Mouse (Mus musculus): ENCODE data around the gene Arid1b. TPM values are rescaled to one million over a fixed set of nuclear protein-coding genes. Genes with fewer than 3 reads are reported as not detected.

Arid1b gene
- total RNA-seq, 1 experiment, result 9.2 TPM

- H3K4me3 ChIP-seq (ENCODE audit: insufficient read depth in 1 of 2, low read depth in 1 of 2, low read length in 2 of 2, poor library complexity in 1 of 2, severe bottlenecking in 1 of 2), result no peak overlapping the region
- no peak overlapping the region for H3K27ac ChIP-seq (ENCODE audit: insufficient read depth, low read depth, low read length, poor library complexity, severe bottlenecking)
- no peak overlapping the region for H3K9ac ChIP-seq (ENCODE audit: insufficient read depth, low read depth, low read length, poor library complexity, severe bottlenecking)
- TF ChIP-seq ZC3H11A (IDR thresholded peaks at IDR 0.05; ENCODE audit: borderline replicate concordance, low read depth, low read length) (no peak), HCFC1 (IDR thresholded peaks at IDR 0.05; ENCODE audit: borderline replicate concordance, insufficient read depth, low read length) (no peak), CHD2 (IDR thresholded peaks at IDR 0.05; ENCODE audit: low read depth, low read length) (no peak), ZNF384 (IDR thresholded peaks at IDR 0.05; ENCODE audit: low read depth, low read length) (no peak), MAFK (IDR thresholded peaks at IDR 0.05; ENCODE audit: insufficient read depth, low read depth, low read length) (no peak)
- no peaks in the 10 kb centered on the region for H3K9me3 ChIP-seq (ENCODE audit: control insufficient read depth, insufficient read depth, low read depth, low read length)
- no peaks in the 10 kb centered on the region; a peak in 1 of 4 replicates for H3K4me1 ChIP-seq (ENCODE audit: control insufficient read depth in 2 of 2, insufficient read depth in 2 of 2, low read length in 2 of 2, poor library complexity in 1 of 2)
- no peaks in the 10 kb centered on the region for H3K36me3 ChIP-seq (ENCODE audit: control insufficient read depth, insufficient read depth, low read length, poor library complexity, severe bottlenecking)
- no peak for DNase-seq (ENCODE audit: low read depth, low spot score)
- in situ Hi-C loops (cut with MboI; ENCODE audit: low sequenced_read_pairs in 2 of 2, unreplicated experiment in 2 of 2), result no loop called here
Observed at GRCm38 (mm10) chr17:5197083-5197482, 203.0 kb downstream of the Arid1b start.

- no peaks in the 10 kb centered on the region; a peak in 1 of 4 replicates for H3K4me1 ChIP-seq (ENCODE audit: control insufficient read depth in 2 of 2, insufficient read depth in 2 of 2, low read length in 2 of 2, poor library complexity in 1 of 2)
- in situ Hi-C loops (cut with MboI; ENCODE audit: low sequenced_read_pairs in 2 of 2, unreplicated experiment in 2 of 2), result no loop called here
- H3K9me3 ChIP-seq (ENCODE audit: control insufficient read depth, insufficient read depth, low read depth, low read length), result no peaks in the 10 kb centered on the region
- H3K4me3 ChIP-seq (ENCODE audit: insufficient read depth in 1 of 2, low read depth in 1 of 2, low read length in 2 of 2, poor library complexity in 1 of 2, severe bottlenecking in 1 of 2), result no peak overlapping the region
- H3K27ac ChIP-seq (ENCODE audit: insufficient read depth, low read depth, low read length, poor library complexity, severe bottlenecking), result no peak overlapping the region
- H3K36me3 ChIP-seq (ENCODE audit: control insufficient read depth, insufficient read depth, low read length, poor library complexity, severe bottlenecking), result no peaks in the 10 kb centered on the region
- no peak for DNase-seq (ENCODE audit: low read depth, low spot score)
- no peak for TF ChIP-seq MAFK (IDR thresholded peaks at IDR 0.05; ENCODE audit: insufficient read depth, low read depth, low read length)
- no peak for TF ChIP-seq HCFC1 (IDR thresholded peaks at IDR 0.05; ENCODE audit: borderline replicate concordance, insufficient read depth, low read length)
- no peak for TF ChIP-seq CHD2 (IDR thresholded peaks at IDR 0.05; ENCODE audit: low read depth, low read length)
- no peak for TF ChIP-seq ZNF384 (IDR thresholded peaks at IDR 0.05; ENCODE audit: low read depth, low read length)
- no peak for TF ChIP-seq ZC3H11A (IDR thresholded peaks at IDR 0.05; ENCODE audit: borderline replicate concordance, low read depth, low read length)
- H3K9ac ChIP-seq (ENCODE audit: insufficient read depth, low read depth, low read length, poor library complexity, severe bottlenecking), result no peak overlapping the region
Observed at GRCm38 (mm10) chr17:5197765-5198164, 203.6 kb downstream of the Arid1b start.

DNA sequence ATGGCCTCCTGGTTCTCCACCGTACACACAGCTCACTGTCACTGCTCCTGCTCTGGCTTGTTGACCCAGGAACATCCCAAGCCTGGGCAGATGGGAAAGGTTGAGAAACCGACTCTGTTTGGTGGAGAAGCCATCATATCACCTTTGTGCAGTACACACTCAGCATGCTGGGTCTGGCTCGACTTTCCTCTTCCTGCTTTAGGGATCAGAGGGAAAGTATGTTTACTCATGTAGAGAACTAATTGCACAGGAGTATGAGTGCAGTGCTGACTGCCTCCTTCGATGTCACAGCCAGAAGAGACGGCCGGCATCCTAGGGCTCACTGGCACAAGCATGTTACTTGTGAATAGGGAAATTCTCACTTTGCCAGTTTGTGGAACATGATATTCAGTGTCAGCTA, 204.1 kb downstream of the Arid1b start:
- no peak for TF ChIP-seq ZC3H11A (IDR thresholded peaks at IDR 0.05; ENCODE audit: borderline replicate concordance, low read depth, low read length)
- no peak for TF ChIP-seq ZNF384 (IDR thresholded peaks at IDR 0.05; ENCODE audit: low read depth, low read length)
- Histone ChIP-seq H3K36me3 (ENCODE audit: control insufficient read depth, insufficient read depth, low read length, poor library complexity, severe bottlenecking) (no peaks in the 10 kb centered on the region), H3K4me1 (ENCODE audit: control insufficient read depth in 2 of 2, insufficient read depth in 2 of 2, low read length in 2 of 2, poor library complexity in 1 of 2) (no peaks in the 10 kb centered on the region; a peak in 1 of 4 replicates), H3K9ac (ENCODE audit: insufficient read depth, low read depth, low read length, poor library complexity, severe bottlenecking) (no peak overlapping the region), H3K9me3 (ENCODE audit: control insufficient read depth, insufficient read depth, low read depth, low read length) (no peaks in the 10 kb centered on the region), H3K27ac (ENCODE audit: insufficient read depth, low read depth, low read length, poor library complexity, severe bottlenecking) (no peak overlapping the region), H3K4me3 (ENCODE audit: insufficient read depth in 1 of 2, low read depth in 1 of 2, low read length in 2 of 2, poor library complexity in 1 of 2, severe bottlenecking in 1 of 2) (no peak overlapping the region)
- no peak for DNase-seq (ENCODE audit: low read depth, low spot score)
- in situ Hi-C loops (cut with MboI; ENCODE audit: low sequenced_read_pairs in 2 of 2, unreplicated experiment in 2 of 2), result no loop called here

DNA sequence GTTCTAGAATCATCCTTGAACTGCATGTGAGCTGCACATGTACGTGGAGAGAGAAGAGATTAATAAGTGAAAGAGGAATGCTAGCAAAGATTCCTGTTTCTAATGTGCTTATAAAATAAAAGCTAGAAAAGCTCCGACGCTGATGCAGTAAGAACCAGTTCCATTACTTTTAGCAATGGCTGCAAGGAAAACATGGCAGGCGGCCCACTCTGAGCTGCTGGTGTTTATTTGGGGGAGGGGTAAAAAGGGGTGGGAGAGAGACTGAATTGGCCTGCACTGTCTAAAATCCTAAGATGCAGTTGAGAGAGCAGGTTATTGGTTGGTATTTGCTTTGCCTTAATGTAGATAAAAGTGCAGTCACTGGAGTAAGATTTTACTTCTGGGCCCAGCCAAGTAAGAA, 204.7 kb downstream of the Arid1b start:
- DNase-seq (ENCODE audit: low read depth, low spot score), result no peak
- no peaks in the 10 kb centered on the region for H3K36me3 ChIP-seq (ENCODE audit: control insufficient read depth, insufficient read depth, low read length, poor library complexity, severe bottlenecking)
- in situ Hi-C loops (cut with MboI; ENCODE audit: low sequenced_read_pairs in 2 of 2, unreplicated experiment in 2 of 2), result no loop called here
- no peak overlapping the region for H3K9ac ChIP-seq (ENCODE audit: insufficient read depth, low read depth, low read length, poor library complexity, severe bottlenecking)
- TF ChIP-seq MAFK (IDR thresholded peaks at IDR 0.05; ENCODE audit: insufficient read depth, low read depth, low read length) (no peak), ZNF384 (IDR thresholded peaks at IDR 0.05; ENCODE audit: low read depth, low read length) (no peak), HCFC1 (IDR thresholded peaks at IDR 0.05; ENCODE audit: borderline replicate concordance, insufficient read depth, low read length) (no peak), ZC3H11A (IDR thresholded peaks at IDR 0.05; ENCODE audit: borderline replicate concordance, low read depth, low read length) (no peak), CHD2 (IDR thresholded peaks at IDR 0.05; ENCODE audit: low read depth, low read length) (no peak)
- no peaks in the 10 kb centered on the region; a peak in 1 of 4 replicates for H3K4me1 ChIP-seq (ENCODE audit: control insufficient read depth in 2 of 2, insufficient read depth in 2 of 2, low read length in 2 of 2, poor library complexity in 1 of 2)
- H3K9me3 ChIP-seq (ENCODE audit: control insufficient read depth, insufficient read depth, low read depth, low read length), result no peaks in the 10 kb centered on the region
- no peak overlapping the region for H3K27ac ChIP-seq (ENCODE audit: insufficient read depth, low read depth, low read length, poor library complexity, severe bottlenecking)
- no peak overlapping the region for H3K4me3 ChIP-seq (ENCODE audit: insufficient read depth in 1 of 2, low read depth in 1 of 2, low read length in 2 of 2, poor library complexity in 1 of 2, severe bottlenecking in 1 of 2)

- TF ChIP-seq MAFK (IDR thresholded peaks at IDR 0.05; ENCODE audit: insufficient read depth, low read depth, low read length) (no peak), HCFC1 (IDR thresholded peaks at IDR 0.05; ENCODE audit: borderline replicate concordance, insufficient read depth, low read length) (no peak), ZC3H11A (IDR thresholded peaks at IDR 0.05; ENCODE audit: borderline replicate concordance, low read depth, low read length) (no peak), CHD2 (IDR thresholded peaks at IDR 0.05; ENCODE audit: low read depth, low read length) (no peak), ZNF384 (IDR thresholded peaks at IDR 0.05; ENCODE audit: low read depth, low read length) (no peak)
- Histone ChIP-seq H3K4me1 (ENCODE audit: control insufficient read depth in 2 of 2, insufficient read depth in 2 of 2, low read length in 2 of 2, poor library complexity in 1 of 2) (peaks cover 0 to 3% of the 10 kb centered on the region in 2 experiments; a peak in 2 of 4 replicates), H3K27ac (ENCODE audit: insufficient read depth, low read depth, low read length, poor library complexity, severe bottlenecking) (no peak overlapping the region), H3K4me3 (ENCODE audit: insufficient read depth in 1 of 2, low read depth in 1 of 2, low read length in 2 of 2, poor library complexity in 1 of 2, severe bottlenecking in 1 of 2) (no peak overlapping the region), H3K9ac (ENCODE audit: insufficient read depth, low read depth, low read length, poor library complexity, severe bottlenecking) (no peak overlapping the region), H3K36me3 (ENCODE audit: control insufficient read depth, insufficient read depth, low read length, poor library complexity, severe bottlenecking) (no peaks in the 10 kb centered on the region), H3K9me3 (ENCODE audit: control insufficient read depth, insufficient read depth, low read depth, low read length) (no peaks in the 10 kb centered on the region)
- in situ Hi-C loops (cut with MboI; ENCODE audit: low sequenced_read_pairs in 2 of 2, unreplicated experiment in 2 of 2), result no loop called here
- DNase-seq (ENCODE audit: low read depth, low spot score), result no peak
Observed at GRCm38 (mm10) chr17:5200638-5201037, 206.5 kb downstream of the Arid1b start.

Measured in ES-E14 (cell line).